Mouse (Mus musculus): ENCODE results near the gene Ccdc36. TPM values are rescaled to one million over a fixed set of nuclear protein-coding genes. Genes with fewer than 3 reads are reported as not detected.

Ccdc36 gene
- not detected in 2 replicates for total RNA-seq (2012; rRNA removed)
- not detected for polyA plus RNA-seq (2012; ENCODE audit: insufficient read depth in 1 of 2, insufficient read length in 2 of 2, low read depth in 1 of 2, low replicate concordance in 2 of 2, missing spikeins in 1 of 2)

- no peak for DNase-seq (ENCODE audit: low read depth, low spot score)
- H3K27me3 ChIP-seq (ENCODE audit: control insufficient read depth in 1 of 2, insufficient read depth in 2 of 2, low read length in 2 of 2), result peaks cover 3 to 4% of the 10 kb centered on the region in 2 experiments; a peak in 3 of 4 replicates
- peaks cover 0 to 2% of the 10 kb centered on the region in 2 experiments; a peak in 1 of 4 replicates for H3K36me3 ChIP-seq (ENCODE audit: control insufficient read depth in 1 of 2, insufficient read depth in 2 of 2, low read length in 2 of 2)
- no peak within 1 kb of the TSS for H3K27ac ChIP-seq (ENCODE audit: control insufficient read depth, low read depth, low read length)
- H3K79me2 ChIP-seq (ENCODE audit: control insufficient read depth, insufficient read depth, low read length, poor library complexity), result no peaks in the 10 kb centered on the region
- no peaks in the 10 kb centered on the region; a peak in 1 of 4 replicates for H3K4me1 ChIP-seq (ENCODE audit: control insufficient read depth in 1 of 2, insufficient read depth in 2 of 2, low read length in 2 of 2)
- no peaks in the 10 kb centered on the region for H3K9me3 ChIP-seq (replicated peaks; ENCODE audit: insufficient read depth, low read length)
- H3K4me3 ChIP-seq (ENCODE audit: control insufficient read depth in 1 of 2, insufficient read depth in 1 of 2, low read depth in 2 of 2, low read length in 2 of 2), result no peak within 1 kb of the TSS
- TF ChIP-seq KAT2A (conservative IDR thresholded peaks at IDR 0.05; ENCODE audit: low read depth, low read length) (no peak), MAFK (IDR thresholded peaks at IDR 0.05; ENCODE audit: borderline replicate concordance, low read depth, low read length) (no peak), NELFE (IDR thresholded peaks at IDR 0.05; ENCODE audit: low read depth, low read length) (no peak), USF2 (IDR thresholded peaks at IDR 0.05; ENCODE audit: borderline replicate concordance in 1 of 2, insufficient read depth in 1 of 2, low read depth in 1 of 2, low read length in 2 of 2) (no peak), TBP (IDR thresholded peaks at IDR 0.05; ENCODE audit: low read depth, low read length) (no peak), ZNF384 (IDR thresholded peaks at IDR 0.05; ENCODE audit: low read depth, low read length) (no peak)
- no peak within 1 kb of the TSS for H3K9ac ChIP-seq (ENCODE audit: control insufficient read depth, low read depth, low read length, poor library complexity, severe bottlenecking)
These were observed at the start of gene Ccdc36 for GRCm38 (mm10) chr9:108428384-108428783. Gene Ccdc36 (minus strand): TSS chr9:108428484.

- Histone ChIP-seq H3K27me3 (ENCODE audit: control insufficient read depth in 1 of 2, insufficient read depth in 2 of 2, low read length in 2 of 2) (no peaks in the 10 kb centered on the region), H3K27ac (ENCODE audit: control insufficient read depth, low read depth, low read length) (no peak overlapping the region), H3K79me2 (ENCODE audit: control insufficient read depth, insufficient read depth, low read length, poor library complexity) (no peaks in the 10 kb centered on the region), H3K9ac (ENCODE audit: control insufficient read depth, low read depth, low read length, poor library complexity, severe bottlenecking) (no peak overlapping the region), H3K9me3 (replicated peaks; ENCODE audit: insufficient read depth, low read length) (no peaks in the 10 kb centered on the region), H3K36me3 (ENCODE audit: control insufficient read depth in 1 of 2, insufficient read depth in 2 of 2, low read length in 2 of 2) (no peaks in the 10 kb centered on the region; a peak in 1 of 4 replicates), H3K4me3 (ENCODE audit: control insufficient read depth in 1 of 2, insufficient read depth in 1 of 2, low read depth in 2 of 2, low read length in 2 of 2) (no peak overlapping the region), H3K4me1 (ENCODE audit: control insufficient read depth in 1 of 2, insufficient read depth in 2 of 2, low read length in 2 of 2) (peaks cover 0 to 2% of the 10 kb centered on the region in 2 experiments; a peak in 1 of 4 replicates)
- TF ChIP-seq JUND (IDR thresholded peaks at IDR 0.05; ENCODE audit: low read depth, low read length) (no peak), MXI1 (IDR thresholded peaks at IDR 0.05; ENCODE audit: low read depth, low read length) (no peak), RAD21 (IDR thresholded peaks at IDR 0.05; ENCODE audit: low read depth, low read length) (no peak), CHD1 (IDR thresholded peaks at IDR 0.05; ENCODE audit: low read depth, low read length) (no peak), POLR2A (IDR thresholded peaks at IDR 0.05; ENCODE audit: control insufficient read depth in 1 of 2, insufficient read depth in 1 of 2, low read depth in 1 of 2, low read length in 2 of 2, poor library complexity in 1 of 2) (no peak), MEF2A (IDR thresholded peaks at IDR 0.05; ENCODE audit: extremely low read depth, insufficient replicate concordance, low read depth, low read length, poor library complexity, severe bottlenecking) (no peak), GABPA (IDR thresholded peaks at IDR 0.05; ENCODE audit: low read depth, low read length) (no peak), ETS1 (IDR thresholded peaks at IDR 0.05; ENCODE audit: low read depth, low read length) (no peak), SMC3 (IDR thresholded peaks at IDR 0.05; ENCODE audit: low read depth, low read length) (no peak), MAZ (IDR thresholded peaks at IDR 0.05; ENCODE audit: low read depth, low read length) (no peak), KAT2A (conservative IDR thresholded peaks at IDR 0.05; ENCODE audit: low read depth, low read length) (no peak), SIN3A (IDR thresholded peaks at IDR 0.05; ENCODE audit: low read length) (no peak), USF1 (IDR thresholded peaks at IDR 0.05; ENCODE audit: low read depth, low read length) (no peak), ELF1 (IDR thresholded peaks at IDR 0.05; ENCODE audit: low read depth, low read length) (no peak), ZKSCAN1 (IDR thresholded peaks at IDR 0.05; ENCODE audit: low read depth, low read length) (no peak), POLR2AphosphoS2 (IDR thresholded peaks at IDR 0.05; ENCODE audit: low read length) (no peak), TCF12 (IDR thresholded peaks at IDR 0.05; ENCODE audit: low read depth, low read length) (no peak), GATA1 (IDR thresholded peaks at IDR 0.05; ENCODE audit: low read depth, low read length) (no peak)
- DNase-seq (ENCODE audit: low read depth, low spot score), result peak; percentile 30
These were observed 46.2 kb upstream of the Ccdc36 start for GRCm38 (mm10) chr9:108474528-108474927.
